Mouse (Mus musculus) cerebellum, adult 2 months (tissue): ENCODE data around the gene Sema4b.

Experiments used
- CTCF ChIP-seq: fragments of 200-500 bp; IDR thresholded peaks from 2 replicates; pipeline ENCODE4 v1.5.1; 2011; ENCODE audit warnings: low read depth, mild to moderate bottlenecking, control low read depth, low read length, moderate library complexity, borderline replicate concordance; ENCODE audit not compliant: insufficient read depth
- POLR2A ChIP-seq: fragments of 200-500 bp; IDR thresholded peaks from 2 replicates; pipeline ENCODE4 v1.6.1; 2011; ENCODE audit warnings: low read length, control low read depth, borderline replicate concordance; ENCODE audit not compliant: insufficient read depth

- TF ChIP-seq POLR2A (no peak), CTCF (no peak)
Observed at GRCm38 (mm10) chr7:80264606-80265005, 78.0 kb downstream of the Sema4b start.
